Mouse (Mus musculus) CH12.LX (cell line): ENCODE measurements around the gene Olfr532. TPM values are rescaled to one million over a fixed set of nuclear protein-coding genes. Genes with fewer than 3 reads are reported as not detected.

Source experiments
- DNase-seq: peaks from one replicate; pipeline ENCODE4 v3.0.0-alpha.2; 2013; ENCODE audit errors: extremely low read depth
- H3K27ac ChIP-seq: 2 replicates; pipeline ENCODE4 v1.5.1; 2012; ENCODE audit warnings: low read depth, mild to moderate bottlenecking, control low read depth, moderate library complexity; ENCODE audit not compliant: insufficient read depth
- H3K27me3 ChIP-seq: replicated peaks from 2 replicates; pipeline ENCODE3; 2012; ENCODE audit warnings: inconsistent platforms
- H3K36me3 ChIP-seq, 2 experiments: replicated peaks in 1 of 2; 2 replicates each; pipeline versions ENCODE3 to v1.6.1; 2012; ENCODE audit warnings: inconsistent platforms in 1 of 2, low read length in 1 of 2, mild to moderate bottlenecking in 1 of 2, mixed read lengths in 1 of 2, moderate library complexity in 1 of 2; ENCODE audit not compliant: control insufficient read depth in 1 of 2, insufficient read depth in 1 of 2
- H3K4me1 ChIP-seq, 2 experiments: 2 replicates each; pipeline ENCODE4 v1.6.1; 2012; ENCODE audit warnings: inconsistent platforms in 1 of 2, moderate library complexity in 1 of 2; ENCODE audit not compliant: insufficient read depth in 2 of 2, control insufficient read depth in 1 of 2
- H3K4me2 ChIP-seq: 2 replicates; pipeline ENCODE4 v1.6.1; 2012; ENCODE audit warnings: low read depth, mild to moderate bottlenecking, control low read depth; ENCODE audit not compliant: poor library complexity, insufficient read depth, severe bottlenecking
- H3K4me3 ChIP-seq, 3 experiments: fragments of 150-350 bp in 1 of 3; sonication (generic) in 1 of 3; replicated peaks in 1 of 3; 2 replicates each; pipeline versions ENCODE3 to v1.5.1; 2011 to 2012; ENCODE audit warnings: low read depth in 2 of 3, low read length in 2 of 3, mild to moderate bottlenecking in 2 of 3, moderate library complexity in 2 of 3, control low read depth in 1 of 3, improper control_type of control experiment in 1 of 3, inconsistent platforms in 1 of 3, mixed read lengths in 1 of 3; ENCODE audit not compliant: poor library complexity in 1 of 3
- H3K79me2 ChIP-seq: replicated peaks from 2 replicates; pipeline ENCODE4 v1.6.1; 2012; ENCODE audit warnings: mild to moderate bottlenecking, moderate library complexity; ENCODE audit not compliant: control insufficient read depth, poor library complexity, insufficient read depth, severe bottlenecking; ENCODE audit errors: extremely low read depth
- H3K9ac ChIP-seq: 2 replicates; pipeline ENCODE4 v1.6.1; 2012; ENCODE audit warnings: low read depth, mild to moderate bottlenecking, control low read depth, moderate library complexity; ENCODE audit not compliant: insufficient read depth
- H3K9me3 ChIP-seq: replicated peaks from 2 replicates; pipeline ENCODE3; 2012; ENCODE audit warnings: low read length, inconsistent platforms, mixed read lengths
- CHD1 ChIP-seq: IDR thresholded peaks from 2 replicates; pipeline ENCODE4 v1.6.1; 2012; ENCODE audit warnings: low read depth, low read length, improper control_type of control experiment, inconsistent platforms
- CHD2 ChIP-seq: IDR thresholded peaks from 2 replicates; pipeline ENCODE4 v1.6.1; 2011; ENCODE audit warnings: low read length, improper control_type of control experiment
- EP300 ChIP-seq: IDR thresholded peaks from 2 replicates; pipeline ENCODE4 v1.6.1; 2011; ENCODE audit warnings: low read length, improper control_type of control experiment
- HCFC1 ChIP-seq: IDR thresholded peaks from 2 replicates; pipeline ENCODE4 v1.6.1; 2012; ENCODE audit warnings: low read depth, mild to moderate bottlenecking, inconsistent platforms, low read length, improper control_type of control experiment
- JUND ChIP-seq: conservative IDR thresholded peaks from 2 replicates; pipeline ENCODE4 v1.6.1; 2011; ENCODE audit warnings: low read depth, low read length, improper control_type of control experiment
- MAFK ChIP-seq: IDR thresholded peaks from 2 replicates; pipeline ENCODE4 v1.6.1; 2011; ENCODE audit warnings: low read length, improper control_type of control experiment; ENCODE audit not compliant: insufficient replicate concordance
- MYC ChIP-seq: IDR thresholded peaks from 2 replicates; pipeline ENCODE4 v1.6.1; 2011; ENCODE audit warnings: low read depth, mild to moderate bottlenecking, improper control_type of control experiment, low read length
- TBP ChIP-seq: conservative IDR thresholded peaks from 2 replicates; pipeline ENCODE4 v1.6.1; 2011; ENCODE audit warnings: low read depth, low read length, improper control_type of control experiment
- TCF12 ChIP-seq: IDR thresholded peaks from 2 replicates; pipeline ENCODE4 v1.6.1; 2014; ENCODE audit warnings: low read depth, mild to moderate bottlenecking, inconsistent platforms, low read length, improper control_type of control experiment
- ZKSCAN1 ChIP-seq: IDR thresholded peaks from 2 replicates; pipeline ENCODE4 v1.6.1; 2012; ENCODE audit warnings: low read depth, inconsistent platforms, low read length, improper control_type of control experiment, borderline replicate concordance
- ZNF384 ChIP-seq: IDR thresholded peaks from 2 replicates; pipeline ENCODE4 v1.6.1; 2012; ENCODE audit warnings: low read depth, low read length, improper control_type of control experiment, inconsistent platforms
- dilution Hi-C: fragments of 300-500 bp; cut with MboI; formaldehyde crosslinking; loops from 2 replicates; pipeline ENCODE4 v1.14.3; 2020; ENCODE audit warnings: low sequenced_read_pairs; ENCODE audit not compliant: extremely low pct_unique_long_range_greater_than_20kb, extremely low pct_ligation_motif_present
- in situ Hi-C: fragments of 300-500 bp; cut with MboI; formaldehyde crosslinking; loops from 3 replicates; pipeline ENCODE4 v1.14.3; 2019; ENCODE audit warnings: low sequenced_read_pairs, low pct_ligation_motif_present, low pct_unique_long_range_greater_than_20kb, mixed read lengths
- polyA plus RNA-seq: library from polyadenylated mRNA; unstranded; fragments of >175 nt; gene quantifications from 2 replicates; pipeline ENCODE4 v1.2.1, GENCODE M21; 2012; ENCODE audit warnings: low read depth; ENCODE audit not compliant: insufficient read length
- total RNA-seq, 2 experiments: library from RNA; depleted of rRNA; stranded (reverse); fragments of 300-350 nt in 1 of 2; fragments of >200 nt in 1 of 2; gene quantifications; 2 replicates each; pipeline ENCODE4 v1.2.3; 2012 to 2014

Gene Olfr532
- total and polyA plus RNA-seq, 3 experiments = not detected

DNA sequence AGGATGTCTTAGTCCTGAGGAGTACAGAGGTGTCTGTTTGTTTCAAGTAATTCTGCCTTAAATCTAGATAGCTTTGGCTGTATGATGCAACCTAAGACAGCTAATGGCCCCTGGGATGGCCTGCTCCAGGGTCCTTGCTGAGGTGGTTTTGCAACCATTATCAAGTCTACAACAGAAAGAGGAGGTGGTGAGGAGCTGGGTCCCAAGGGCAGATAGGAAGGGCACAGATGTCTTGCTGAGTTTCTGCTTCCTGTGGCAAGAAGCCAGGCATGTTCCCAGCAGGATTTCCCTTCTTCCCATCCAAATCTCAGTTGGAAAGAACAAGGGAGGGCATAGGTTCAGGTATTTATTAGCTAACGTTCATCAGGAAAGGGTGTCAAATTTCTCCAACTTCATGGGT, 45.2 kb downstream of the Olfr532 start, which contains the start of gene Olfr530:
Olfr530 (minus strand) TSS at position 101 of the 400 bp plus-strand sequence.
- Histone ChIP-seq H3K9ac (no peak within 1 kb of the TSS), H3K36me3 (no peaks in the 10 kb centered on the region), H3K27me3 (peaks cover 50% of the 10 kb centered on the region), H3K79me2 (no peaks in the 10 kb centered on the region), H3K4me3 (no peak within 1 kb of the TSS), H3K27ac (no peak within 1 kb of the TSS), H3K9me3 (no peaks in the 10 kb centered on the region), H3K4me1 (no peaks in the 10 kb centered on the region), H3K4me2 (no peak within 1 kb of the TSS)
- dilution Hi-C loops (no loop called here), in situ Hi-C loops (no loop called here)
- DNase-seq = no peak
- no peak for TF ChIP-seq HCFC1
- TF ChIP-seq CHD1 = no peak
- no peak for TF ChIP-seq CHD2
- no peak for TF ChIP-seq ZNF384
- no peak for TF ChIP-seq JUND
- TF ChIP-seq TCF12 = no peak
- TF ChIP-seq TBP = no peak

DNA sequence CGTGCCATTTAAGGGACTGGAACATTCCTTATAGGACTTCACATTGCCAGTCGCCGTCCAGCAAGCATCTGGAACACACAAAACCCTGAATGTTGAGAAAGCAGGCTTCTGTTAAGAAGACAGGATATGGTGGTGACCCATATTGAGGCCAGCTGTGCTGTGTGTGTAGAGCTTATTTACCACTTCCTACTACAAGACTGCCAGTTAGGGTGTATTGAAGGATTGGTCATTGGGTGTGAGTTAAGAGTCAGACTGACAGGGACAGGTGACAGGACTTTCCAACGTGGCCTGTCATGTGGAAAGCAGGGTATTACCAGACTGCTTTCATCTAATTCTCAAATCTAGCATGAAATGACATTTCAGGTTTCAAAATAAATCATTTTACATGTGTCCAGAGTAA, 47.1 kb downstream of the Olfr532 start:
- H3K27ac ChIP-seq = no peak overlapping the region
- H3K79me2 ChIP-seq = no peaks in the 10 kb centered on the region
- H3K27me3 ChIP-seq = peaks cover 60% of the 10 kb centered on the region
- H3K4me1 ChIP-seq = no peaks in the 10 kb centered on the region
- no peak overlapping the region for H3K4me2 ChIP-seq
- DNase-seq = no peak
- no peak overlapping the region for H3K4me3 ChIP-seq
- H3K36me3 ChIP-seq = no peaks in the 10 kb centered on the region
- in situ Hi-C loops (no loop called here), dilution Hi-C loops (no loop called here)
- no peaks in the 10 kb centered on the region for H3K9me3 ChIP-seq
- no peak for TF ChIP-seq MAFK
- peak; percentile 12; the same call in 1 of the 2 replicates for TF ChIP-seq EP300
- TF ChIP-seq MYC = no peak
- TF ChIP-seq ZKSCAN1 = no peak
- H3K9ac ChIP-seq = no peak overlapping the region

Other genes with a start within 250 kb of the Olfr532 start
- not detected in 2 replicates for gene Olfr523, start 248.4 kb downstream of the Olfr532 start, total RNA-seq (2012; rRNA removed)
- gene Olfr523, start 248.4 kb downstream of the Olfr532 start, total RNA-seq (2014; rRNA removed) = not detected in 2 replicates
- gene Olfr523, start 248.4 kb downstream of the Olfr532 start, polyA plus RNA-seq = not detected in 2 replicates
- gene Olfr524, start 215.7 kb downstream of the Olfr532 start, total RNA-seq (2012; rRNA removed) = not detected in 2 replicates
- not detected in 2 replicates for gene Olfr524, start 215.7 kb downstream of the Olfr532 start, total RNA-seq (2014; rRNA removed)
- gene Olfr524, start 215.7 kb downstream of the Olfr532 start, polyA plus RNA-seq = not detected in 2 replicates
- not detected in 2 replicates for gene Cd163l1, start 203.4 kb downstream of the Olfr532 start, total RNA-seq (2012; rRNA removed)
- gene Cd163l1, start 203.4 kb downstream of the Olfr532 start, total RNA-seq (2014; rRNA removed) = not detected in 2 replicates
- gene Cd163l1, start 203.4 kb downstream of the Olfr532 start, polyA plus RNA-seq = not detected in 2 replicates
- gene 5830411N06Rik, start 174.4 kb downstream of the Olfr532 start, total RNA-seq (2012; rRNA removed) = not detected in 2 replicates
- gene 5830411N06Rik, start 174.4 kb downstream of the Olfr532 start, total RNA-seq (2014; rRNA removed) = not detected in 2 replicates
- gene 5830411N06Rik, start 174.4 kb downstream of the Olfr532 start, polyA plus RNA-seq = not detected in 2 replicates
- not detected in 2 replicates for gene Olfr525, start 100.8 kb downstream of the Olfr532 start, total RNA-seq (2012; rRNA removed)
- gene Olfr525, start 100.8 kb downstream of the Olfr532 start, total RNA-seq (2014; rRNA removed) = not detected in 2 replicates
- not detected in 2 replicates for gene Olfr525, start 100.8 kb downstream of the Olfr532 start, polyA plus RNA-seq
- gene Olfr527, start 87.6 kb downstream of the Olfr532 start, total RNA-seq (2012; rRNA removed) = not detected in 2 replicates
- not detected in 2 replicates for gene Olfr527, start 87.6 kb downstream of the Olfr532 start, total RNA-seq (2014; rRNA removed)
- gene Olfr527, start 87.6 kb downstream of the Olfr532 start, polyA plus RNA-seq = not detected in 2 replicates
- gene Olfr60, start 60.0 kb downstream of the Olfr532 start, total RNA-seq (2012; rRNA removed) = not detected in 2 replicates
- gene Olfr60, start 60.0 kb downstream of the Olfr532 start, total RNA-seq (2014; rRNA removed) = not detected in 2 replicates
- gene Olfr60, start 60.0 kb downstream of the Olfr532 start, polyA plus RNA-seq = not detected in 2 replicates
- not detected in 2 replicates for gene Olfr530, start 45.3 kb downstream of the Olfr532 start, total RNA-seq (2012; rRNA removed)
- gene Olfr530, start 45.3 kb downstream of the Olfr532 start, total RNA-seq (2014; rRNA removed) = not detected in 2 replicates
- not detected in 2 replicates for gene Olfr530, start 45.3 kb downstream of the Olfr532 start, polyA plus RNA-seq
- gene Olfr531, start 18.7 kb downstream of the Olfr532 start, total RNA-seq (2012; rRNA removed) = not detected in 2 replicates
- gene Olfr531, start 18.7 kb downstream of the Olfr532 start, total RNA-seq (2014; rRNA removed) = not detected in 2 replicates
- not detected in 2 replicates for gene Olfr531, start 18.7 kb downstream of the Olfr532 start, polyA plus RNA-seq
- gene Olfr533, start 41.7 kb upstream of the Olfr532 start, total RNA-seq (2012; rRNA removed) = not detected in 2 replicates
- not detected in 2 replicates for gene Olfr533, start 41.7 kb upstream of the Olfr532 start, total RNA-seq (2014; rRNA removed)
- gene Olfr533, start 41.7 kb upstream of the Olfr532 start, polyA plus RNA-seq = not detected in 2 replicates
- gene Olfr535, start 62.6 kb upstream of the Olfr532 start, total RNA-seq (2012; rRNA removed) = not detected in 2 replicates
- not detected in 2 replicates for gene Olfr535, start 62.6 kb upstream of the Olfr532 start, total RNA-seq (2014; rRNA removed)
- gene Olfr535, start 62.6 kb upstream of the Olfr532 start, polyA plus RNA-seq = not detected in 2 replicates
- gene Olfr536, start 85.8 kb upstream of the Olfr532 start, total RNA-seq (2012; rRNA removed) = not detected in 2 replicates
- gene Olfr536, start 85.8 kb upstream of the Olfr532 start, total RNA-seq (2014; rRNA removed) = not detected in 2 replicates
- not detected in 2 replicates for gene Olfr536, start 85.8 kb upstream of the Olfr532 start, polyA plus RNA-seq
- not detected in 2 replicates for gene Olfr538, start 146.2 kb upstream of the Olfr532 start, total RNA-seq (2012; rRNA removed)
- not detected in 2 replicates for gene Olfr538, start 146.2 kb upstream of the Olfr532 start, total RNA-seq (2014; rRNA removed)
- not detected in 2 replicates for gene Olfr538, start 146.2 kb upstream of the Olfr532 start, polyA plus RNA-seq
- not detected in 2 replicates for gene Olfr46, start 179.6 kb upstream of the Olfr532 start, total RNA-seq (2012; rRNA removed)
- not detected in 2 replicates for gene Olfr46, start 179.6 kb upstream of the Olfr532 start, total RNA-seq (2014; rRNA removed)
- not detected in 2 replicates for gene Olfr46, start 179.6 kb upstream of the Olfr532 start, polyA plus RNA-seq
- gene Olfr61, start 207.3 kb upstream of the Olfr532 start, total RNA-seq (2012; rRNA removed) = not detected in 2 replicates
- not detected in 2 replicates for gene Olfr61, start 207.3 kb upstream of the Olfr532 start, total RNA-seq (2014; rRNA removed)
- not detected in 2 replicates for gene Olfr61, start 207.3 kb upstream of the Olfr532 start, polyA plus RNA-seq
- gene Olfr53, start 224.8 kb upstream of the Olfr532 start, total RNA-seq (2012; rRNA removed) = not detected in 2 replicates
- gene Olfr53, start 224.8 kb upstream of the Olfr532 start, total RNA-seq (2014; rRNA removed) = not detected in 2 replicates
- not detected in 2 replicates for gene Olfr53, start 224.8 kb upstream of the Olfr532 start, polyA plus RNA-seq
- not detected in 2 replicates for gene Olfr539, start 238.3 kb upstream of the Olfr532 start, total RNA-seq (2012; rRNA removed)
- not detected in 2 replicates for gene Olfr539, start 238.3 kb upstream of the Olfr532 start, total RNA-seq (2014; rRNA removed)
- not detected in 2 replicates for gene Olfr539, start 238.3 kb upstream of the Olfr532 start, polyA plus RNA-seq